Mouse (Mus musculus): ENCODE results near the gene Cpt1b. TPM values are rescaled to one million over a fixed set of nuclear protein-coding genes. Genes with fewer than 3 reads are reported as not detected.

Gene Cpt1b
- total RNA-seq (2021), result 100 to 1,000 TPM; 573 to 577 TPM

DNA sequence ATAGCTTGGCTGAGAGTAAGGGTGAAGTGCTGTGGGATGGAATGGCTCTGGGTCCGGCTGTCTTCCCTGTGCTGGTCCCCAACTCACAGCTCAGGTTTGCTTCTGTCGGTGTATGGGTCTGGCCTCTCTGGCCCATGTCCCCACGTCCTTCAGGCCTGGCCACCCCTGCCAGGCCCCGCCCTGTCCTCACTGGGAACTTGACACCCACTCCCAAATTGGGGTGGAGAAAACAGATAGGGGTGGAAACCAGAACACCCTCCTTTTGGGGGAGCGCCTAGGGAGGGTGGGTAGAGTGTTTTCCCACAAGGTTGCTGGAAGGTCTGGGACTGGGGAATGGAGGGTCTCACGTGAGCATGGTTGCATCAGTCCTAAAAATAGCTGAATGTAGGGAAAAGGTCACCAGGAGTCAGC is at the start of gene Cpt1b:
Gene Cpt1b (minus strand): TSS at position 153 of the 411 bp plus-strand sequence.
- intact Hi-C loops (cut with DNase I), result loop anchor here (5.0 kb wide), 1 partner anchor 68 kb away; the partner anchor contains the start of genes Lmf2 and Ncaph2

GRCm38 (mm10) chr15:89475293-89475600 is 49.6 kb upstream of the Cpt1b start:
- DNase-seq, result no peak
- intact Hi-C loops (cut with DNase I), result no loop called here

More for the DNA sequence above, at the start of gene Cpt1b:
- peak; percentile 56 to 66 for DNase-seq

DNA sequence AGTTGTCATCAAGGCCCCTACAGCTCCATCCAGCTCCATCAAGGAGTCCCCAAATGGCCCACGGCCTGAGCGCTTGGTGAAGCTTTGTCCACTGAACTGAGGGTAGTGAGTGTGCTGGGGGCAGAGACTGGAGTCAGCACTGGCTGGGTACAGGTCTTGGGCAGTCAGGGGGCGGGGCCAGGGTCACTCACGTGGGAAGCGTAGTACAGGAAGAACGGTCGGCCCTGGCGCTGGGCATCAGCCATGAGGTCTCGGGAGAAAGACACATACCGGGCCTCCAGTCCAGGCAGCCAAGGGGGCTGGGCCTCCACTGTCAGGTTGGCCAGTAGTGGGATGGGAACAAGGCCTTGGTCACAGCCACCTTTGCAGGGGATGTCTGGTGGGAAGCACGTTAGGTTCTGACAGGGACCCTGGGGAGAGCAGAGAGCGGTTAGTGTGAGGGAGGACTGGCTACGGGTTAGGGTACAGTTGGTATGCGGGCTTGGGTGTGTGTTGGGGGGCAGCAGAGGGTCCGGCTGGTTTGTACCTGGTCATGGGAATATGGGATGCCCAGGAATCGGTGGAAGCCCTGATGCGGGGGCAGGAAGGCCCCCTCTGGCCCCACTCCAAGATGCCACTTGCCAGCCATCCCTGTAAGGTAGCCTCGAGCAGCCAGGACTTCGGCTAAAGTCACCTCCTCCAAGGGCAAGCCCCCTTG is 49.1 kb upstream of the Cpt1b start:
- intact Hi-C loops (cut with DNase I), result no loop called here
- no peak for DNase-seq

- no peak for DNase-seq
- intact Hi-C loops (cut with DNase I), result no loop called here
Measured at GRCm38 (mm10) chr15:89473921-89474320, 48.3 kb upstream of the Cpt1b start.

DNA sequence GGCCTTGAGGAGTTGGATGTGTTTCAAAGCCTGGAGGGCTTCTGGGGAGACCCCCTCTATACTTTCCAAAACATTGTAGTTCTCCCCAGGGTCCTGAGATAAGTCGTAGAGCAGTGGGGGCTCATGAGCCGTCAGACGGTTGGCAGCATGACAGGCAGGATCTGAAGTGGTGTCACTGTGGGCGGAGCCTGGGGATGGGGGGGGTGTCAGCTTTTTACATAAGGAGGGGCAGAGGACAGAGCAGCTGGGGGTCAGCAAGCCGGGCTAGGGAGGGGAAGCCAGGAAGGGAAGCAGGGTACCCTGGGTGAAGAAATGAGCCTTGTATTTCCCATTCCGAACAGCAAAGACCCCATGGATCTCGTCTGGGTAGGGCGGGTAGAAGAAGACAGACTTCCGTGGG is 47.7 kb upstream of the Cpt1b start:
- intact Hi-C loops (cut with DNase I), result no loop called here
- DNase-seq, result no peak

DNA sequence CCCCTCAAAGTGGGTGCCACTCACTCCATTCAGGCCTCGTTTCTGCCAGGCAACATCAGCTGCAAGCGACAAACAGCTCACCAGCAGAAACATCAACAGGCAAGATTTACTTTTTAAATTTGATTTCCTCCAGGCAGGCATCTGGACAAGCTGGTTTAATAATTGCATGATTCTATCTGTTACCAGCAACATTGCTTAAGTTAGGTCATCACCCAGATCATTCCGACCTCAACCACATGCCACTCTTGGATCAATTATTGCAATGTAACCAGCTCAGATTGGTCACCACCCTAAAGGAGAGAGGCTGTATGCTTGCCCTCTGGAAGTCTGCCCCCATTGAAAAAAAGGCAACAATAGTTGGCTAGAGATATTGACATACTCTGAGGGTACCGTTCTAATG is 45.8 kb upstream of the Cpt1b start:
- DNase-seq, result no peak
- intact Hi-C loops (cut with DNase I), result no loop called here

DNA sequence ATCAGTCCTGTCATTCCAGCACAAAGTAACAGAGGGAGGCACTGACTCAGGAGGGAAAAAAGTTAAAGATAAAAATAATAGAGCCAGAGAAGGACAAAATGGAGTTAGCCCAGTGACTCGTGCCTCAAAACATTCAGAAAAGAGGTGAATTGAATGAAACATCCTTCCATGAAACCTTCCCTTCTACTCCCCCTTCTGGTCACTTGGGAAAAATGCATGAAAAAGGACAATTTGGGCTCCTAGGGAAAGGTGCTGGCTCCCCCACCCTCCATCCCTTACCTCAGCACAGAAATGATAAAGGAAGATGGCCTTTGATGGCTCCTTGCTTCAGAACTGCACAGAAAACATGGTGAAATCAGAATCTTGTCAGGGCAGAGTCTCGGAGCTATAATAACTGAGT is 42.9 kb upstream of the Cpt1b start:
- no peak for DNase-seq
- intact Hi-C loops (cut with DNase I), result loop anchor here (2.0 to 5.0 kb wide), 4 partner anchors 34 to 126 kb away; partner anchors contain the start of genes Odf3b and Tymp

DNA sequence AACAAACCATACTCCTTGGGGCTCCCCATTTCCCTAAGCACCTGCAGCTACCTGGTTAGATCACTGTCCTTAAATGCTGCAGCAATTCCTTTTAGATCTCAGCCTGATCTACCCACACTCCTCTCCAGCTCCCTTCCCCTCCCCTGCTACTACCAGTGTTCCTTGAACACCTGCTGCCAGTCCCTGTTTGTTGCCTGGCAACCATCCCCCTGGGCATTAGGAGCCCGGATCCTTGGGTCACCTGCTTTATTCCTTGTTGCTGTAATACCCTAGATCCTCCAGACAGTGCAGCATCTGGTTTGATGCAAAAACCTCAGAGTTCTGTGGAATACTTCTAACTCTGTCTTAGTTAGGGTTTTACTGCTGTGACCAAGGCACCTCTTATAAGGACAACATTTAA is 39.4 kb upstream of the Cpt1b start:
- DNase-seq, result no peak
- intact Hi-C loops (cut with DNase I), result loop anchor here (5.0 kb wide), 3 partner anchors 37 to 123 kb away; partner anchors contain the start of genes Odf3b and Tymp

- intact Hi-C loops (cut with DNase I), result loop anchor here (2.0 kb wide), 1 partner anchor 67 kb away; no protein-coding TSS in a partner anchor
- DNase-seq, result peak in 1 of 2 experiments; percentile 28
Measured at GRCm38 (mm10) chr15:89463334-89464235, 37.9 kb upstream of the Cpt1b start.

DNA sequence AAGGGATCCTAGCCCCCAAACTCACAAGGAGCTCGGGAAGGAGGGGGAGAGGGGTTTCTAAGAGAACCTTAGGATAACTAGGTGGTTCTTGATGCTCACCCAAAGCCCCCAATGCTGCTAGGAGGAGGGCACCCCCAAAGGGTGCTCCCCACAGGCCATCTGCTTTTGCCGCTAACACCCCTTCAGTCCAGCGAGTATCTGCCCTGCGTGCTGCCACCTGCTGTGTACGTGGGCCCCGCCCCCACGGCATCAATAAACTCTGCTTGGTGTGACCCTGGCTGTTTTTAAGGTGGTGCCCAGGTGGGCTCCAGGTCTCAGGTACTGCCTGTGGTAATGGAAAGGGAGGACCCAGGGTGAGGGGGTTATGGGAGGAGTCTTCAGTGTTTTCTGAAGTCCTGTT is 36.5 kb upstream of the Cpt1b start:
- no peak for DNase-seq
- intact Hi-C loops (cut with DNase I), result loop anchor here (2.0 kb wide), 1 partner anchor 69 kb away; no protein-coding TSS in a partner anchor

DNA sequence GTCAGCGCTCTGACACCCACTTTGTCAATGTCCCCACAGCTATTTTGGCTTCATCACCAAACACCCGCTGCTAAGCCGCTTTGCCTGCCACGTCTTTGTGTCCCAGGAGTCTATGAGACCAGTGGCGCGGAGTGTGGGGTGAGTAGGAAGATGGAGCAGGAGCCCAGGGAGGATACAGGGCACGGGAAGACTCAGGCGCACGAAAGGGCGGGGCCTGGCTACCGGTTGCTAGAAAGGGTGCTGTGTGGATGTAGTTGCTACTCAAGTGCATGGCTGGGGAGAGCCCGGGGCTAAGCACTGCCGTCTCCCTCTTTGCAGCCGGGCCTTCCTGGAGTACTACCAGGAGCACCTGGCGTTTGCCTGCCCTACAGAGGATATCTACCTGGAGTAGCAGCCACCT is 35.7 kb upstream of the Cpt1b start:
- intact Hi-C loops (cut with DNase I), result no loop called here
- DNase-seq, result no peak

DNA sequence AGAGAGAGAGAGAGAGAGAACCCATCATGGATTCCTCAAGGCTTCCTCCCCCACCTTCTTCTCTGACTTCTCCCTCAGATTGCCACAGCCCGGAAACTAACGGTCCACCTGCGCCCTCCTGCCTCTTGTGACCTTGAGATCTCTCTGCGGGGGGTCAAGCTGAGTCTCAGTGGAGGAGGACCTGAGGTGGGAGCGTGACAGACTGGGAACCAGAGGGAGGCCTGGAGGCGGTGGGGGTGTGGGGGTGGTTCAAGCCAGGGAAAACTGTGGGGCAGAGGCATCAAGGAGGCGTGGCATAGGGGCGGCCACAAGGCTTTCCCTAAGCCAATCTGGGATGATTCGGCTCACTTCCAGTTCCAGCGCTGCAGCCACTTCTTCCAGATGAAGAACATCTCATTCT is 34.6 kb upstream of the Cpt1b start:
- no peak for DNase-seq
- intact Hi-C loops (cut with DNase I), result no loop called here

DNA sequence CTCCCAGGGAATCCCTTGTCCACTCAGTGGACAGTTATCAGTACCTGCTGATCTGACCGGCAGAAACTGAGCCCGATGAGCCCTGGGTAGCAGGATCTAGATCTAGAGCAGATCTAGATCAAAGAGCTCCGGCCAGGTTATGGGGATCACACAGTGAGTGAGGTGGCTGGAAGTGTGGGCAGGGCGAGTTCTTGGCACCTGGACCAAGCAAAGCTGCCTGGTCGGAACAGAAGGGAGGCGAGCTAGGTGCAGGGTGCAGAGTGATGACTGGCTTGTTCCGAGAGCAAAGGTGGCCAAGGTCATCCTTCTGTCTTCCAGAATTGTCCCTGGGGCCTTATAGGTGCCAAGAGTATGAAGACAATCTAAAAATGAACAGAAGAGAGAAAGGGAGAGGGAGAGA is 34.2 kb upstream of the Cpt1b start:
- intact Hi-C loops (cut with DNase I), result no loop called here
- DNase-seq, result no peak

GRCm38 (mm10) chr15:89458942-89459341 is 33.3 kb upstream of the Cpt1b start:
- intact Hi-C loops (cut with DNase I), result no loop called here
- no peak for DNase-seq

- no peak for DNase-seq
- intact Hi-C loops (cut with DNase I), result no loop called here
Measured at GRCm38 (mm10) chr15:89455642-89456041, 30.0 kb upstream of the Cpt1b start.

GRCm38 (mm10) chr15:89454857-89455256 is 29.2 kb upstream of the Cpt1b start:
- no peak for DNase-seq
- intact Hi-C loops (cut with DNase I), result no loop called here

GRCm38 (mm10) chr15:89453865-89454478 is 28.3 kb upstream of the Cpt1b start, which contains the start of gene Mapk8ip2:
TSS of gene Mapk8ip2 (plus strand) at chr15:89453913.
- DNase-seq, result no peak
- intact Hi-C loops (cut with DNase I), result no loop called here

GRCm38 (mm10) chr15:89452906-89453864 is 27.5 kb upstream of the Cpt1b start:
- intact Hi-C loops (cut with DNase I), result no loop called here
- DNase-seq, result peak; percentile 69 to 77

GRCm38 (mm10) chr15:89442486-89443070 is 16.9 kb upstream of the Cpt1b start:
- DNase-seq, result no peak
- intact Hi-C loops (cut with DNase I), result no loop called here

- DNase-seq, result no peak
- intact Hi-C loops (cut with DNase I), result no loop called here
Measured at GRCm38 (mm10) chr15:89435878-89436277, 10.2 kb upstream of the Cpt1b start.

Measured in heart, postnatal 36 days (tissue).